Mouse (Mus musculus) intestine, embryonic 14.5 days (tissue): ENCODE measurements at regions not wholly inside any gene's neighbourhood (a gene's known extent, or its start where the extent isn't known, plus 50 kb on each side); places are given as distances from the start of the nearest gene placed in this dataset.

Source experiments
- ATAC-seq: fragments of 200-750 bp; cut with Nextera tagmentation; replicated peaks from 2 replicates; pipeline ENCODE4 v1.8.0; 2017; ENCODE audit warnings: low read depth, moderate number of reproducible peaks, moderate TSS enrichment, moderate library complexity; ENCODE audit not compliant: low FRiP score, low TSS enrichment
- DNase-seq: peaks from one replicate; pipeline ENCODE4 v3.0.0-alpha.2; 2018; ENCODE audit warnings: low spot score
- H3K27ac ChIP-seq: fragments of 300-500 bp; sonication (generic); 2 replicates; pipeline ENCODE4 v1.5.1; 2014; ENCODE audit warnings: low read depth, mild to moderate bottlenecking, control low read depth
- H3K27me3 ChIP-seq: fragments of 300-500 bp; sonication (generic); replicated peaks from 2 replicates; pipeline ENCODE4 v1.6.1; 2014; ENCODE audit warnings: low read length, control low read depth; ENCODE audit not compliant: control insufficient read depth, insufficient read depth
- H3K36me3 ChIP-seq: fragments of 300-500 bp; sonication (generic); 2 replicates; pipeline ENCODE4 v1.6.1; 2014; ENCODE audit warnings: low read length, control low read depth; ENCODE audit not compliant: control insufficient read depth, insufficient read depth
- H3K4me1 ChIP-seq: fragments of 300-500 bp; sonication (generic); replicated peaks from 2 replicates; pipeline ENCODE4 v1.6.1; 2014; ENCODE audit warnings: low read length, control low read depth, mixed read lengths; ENCODE audit not compliant: control insufficient read depth, insufficient read depth
- H3K4me2 ChIP-seq: fragments of 300-500 bp; sonication (generic); 2 replicates; pipeline ENCODE4 v1.6.1; 2014; ENCODE audit warnings: low read length
- H3K4me3 ChIP-seq: fragments of 300-500 bp; sonication (generic); 2 replicates; pipeline ENCODE4 v1.5.1; 2014; ENCODE audit warnings: low read depth, low read length, control low read depth, mixed read lengths
- H3K9ac ChIP-seq: fragments of 300-500 bp; sonication (generic); 2 replicates; pipeline ENCODE4 v1.6.1; 2014; ENCODE audit warnings: mild to moderate bottlenecking, low read length
- H3K9me3 ChIP-seq: fragments of 300-500 bp; sonication (generic); 2 replicates; pipeline ENCODE4 v1.6.1; 2016; ENCODE audit warnings: low read length, control low read depth; ENCODE audit not compliant: control insufficient read depth
- WGBS: fragments of 180-500 bp; shearing (Covaris S2); extraction: QIAGEN DNeasy Blood & Tissue Kit; methylation state at CpG from one replicate; pipeline ENCODE4 v1.1.7; 2014; 5-methylcytosine and 5-hydroxymethylcytosine counted together

DNA sequence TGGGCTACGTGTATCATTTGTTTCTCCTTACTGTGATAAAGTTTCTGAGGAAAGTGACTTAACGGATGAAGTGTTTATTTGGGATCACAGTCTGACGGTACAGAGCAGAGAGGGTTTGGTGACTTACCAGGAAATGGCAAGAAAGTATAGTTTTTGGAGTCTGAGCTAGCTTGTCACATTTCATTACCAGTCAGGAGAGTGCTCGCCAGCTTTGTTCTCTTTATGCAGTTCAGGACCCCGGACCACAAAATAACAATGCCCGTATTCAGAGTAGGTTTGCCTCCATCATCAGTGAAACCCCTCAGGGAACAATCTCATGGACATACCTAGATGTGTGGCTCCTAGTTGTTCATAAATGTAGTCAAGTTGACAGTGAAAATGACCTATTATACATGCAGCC, 387.7 kb downstream of the Wdr11 start:
- no peak overlapping the region for H3K9ac ChIP-seq
- ATAC-seq, result no peak
- no peaks in the 10 kb centered on the region for H3K36me3 ChIP-seq

GRCm38 (mm10) chr7:129980501-129980900, 388.8 kb downstream of the Wdr11 start:
- H3K27ac ChIP-seq, result no peak overlapping the region

More for the DNA sequence above, 387.7 kb downstream of the Wdr11 start:
- Histone ChIP-seq H3K4me3 (no peak overlapping the region), H3K4me1 (0 out of 2 replicates have a peak, but pooled peaks cover 1% of the 10 kb centered on the region), H3K4me2 (no peak overlapping the region), H3K27ac (no peak overlapping the region), H3K9me3 (no peaks in the 10 kb centered on the region), H3K27me3 (no peaks in the 10 kb centered on the region)
- DNase-seq, result no peak
- 42% methylated on average over 6 of the region's 6 CpGs for WGBS

DNA sequence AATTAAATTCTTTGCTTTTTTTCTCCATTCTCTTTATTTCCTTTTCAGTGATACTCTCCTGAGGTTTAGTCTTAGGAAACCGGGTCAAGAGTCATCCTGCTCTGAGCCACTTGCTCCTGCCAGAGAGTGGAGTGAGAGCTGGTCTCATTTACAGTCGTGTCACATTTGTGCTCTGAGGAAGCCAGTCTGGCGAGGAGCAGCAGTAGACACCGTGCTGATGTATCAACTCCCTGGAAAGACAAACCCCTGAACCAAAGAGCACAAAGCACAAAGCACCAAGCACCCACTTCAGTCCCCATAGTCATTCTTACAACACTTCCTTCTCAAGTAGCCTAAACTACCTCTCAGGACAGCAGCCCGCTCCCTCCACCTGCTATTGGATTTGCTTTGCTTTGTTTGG, 390.7 kb downstream of the Wdr11 start:
- H3K36me3 ChIP-seq, result no peaks in the 10 kb centered on the region
- no peaks in the 10 kb centered on the region for H3K27me3 ChIP-seq
- 57% methylated on average over 5 of the region's 5 CpGs for WGBS
- ATAC-seq (no peak), DNase-seq (no peak)
- peaks cover 11% of the 10 kb centered on the region for H3K4me1 ChIP-seq
- H3K4me2 ChIP-seq, result no peak overlapping the region
- no peak overlapping the region for H3K9ac ChIP-seq
- H3K9me3 ChIP-seq, result no peaks in the 10 kb centered on the region
- no peak overlapping the region for H3K4me3 ChIP-seq
- no peak overlapping the region for H3K27ac ChIP-seq

More at GRCm38 (mm10) chr7:129980501-129980900, 388.8 kb downstream of the Wdr11 start:
- Histone ChIP-seq H3K27me3 (no peaks in the 10 kb centered on the region), H3K36me3 (no peaks in the 10 kb centered on the region), H3K9ac (no peak overlapping the region), H3K9me3 (no peaks in the 10 kb centered on the region), H3K4me3 (no peak overlapping the region), H3K4me1 (0 out of 2 replicates have a peak, but pooled peaks cover 8% of the 10 kb centered on the region), H3K4me2 (no peak overlapping the region)
- ATAC-seq (no peak), DNase-seq (no peak)
- 67% methylated on average over 1 of the region's 1 CpGs for WGBS

- Histone ChIP-seq H3K4me3 (no peak overlapping the region), H3K4me1 (peaks cover 13% of the 10 kb centered on the region), H3K9me3 (no peaks in the 10 kb centered on the region), H3K27ac (no peak overlapping the region), H3K36me3 (no peaks in the 10 kb centered on the region), H3K9ac (no peak overlapping the region), H3K27me3 (no peaks in the 10 kb centered on the region), H3K4me2 (no peak overlapping the region)
- DNase-seq (no peak), ATAC-seq (no peak)
- WGBS, result 91% methylated on average over 6 of the region's 6 CpGs
Observed at GRCm38 (mm10) chr7:129983601-129984120, 392.0 kb downstream of the Wdr11 start.

GRCm38 (mm10) chr7:129984367-129984766, 392.7 kb downstream of the Wdr11 start:
- no peak overlapping the region for H3K27ac ChIP-seq
- DNase-seq (no peak), ATAC-seq (no peak)
- H3K27me3 ChIP-seq, result no peaks in the 10 kb centered on the region
- peaks cover 13% of the 10 kb centered on the region for H3K4me1 ChIP-seq
- H3K9ac ChIP-seq, result no peak overlapping the region
- H3K9me3 ChIP-seq, result no peaks in the 10 kb centered on the region
- no peak overlapping the region for H3K4me3 ChIP-seq
- WGBS, result 67% methylated on average over 9 of the region's 9 CpGs
- no peak overlapping the region for H3K4me2 ChIP-seq
- H3K36me3 ChIP-seq, result no peaks in the 10 kb centered on the region

GRCm38 (mm10) chr7:129987119-129987665, 395.5 kb downstream of the Wdr11 start:
- no peak overlapping the region for H3K4me3 ChIP-seq
- 34% methylated on average over 6 of the region's 6 CpGs for WGBS
- DNase-seq, result no peak
- H3K36me3 ChIP-seq, result no peaks in the 10 kb centered on the region
- peaks cover 23% of the 10 kb centered on the region for H3K4me1 ChIP-seq
- no peaks in the 10 kb centered on the region for H3K9me3 ChIP-seq
- ATAC-seq, result no peak
- H3K4me2 ChIP-seq, result no peak overlapping the region
- H3K9ac ChIP-seq, result no peak overlapping the region
- no peaks in the 10 kb centered on the region for H3K27me3 ChIP-seq
- H3K27ac ChIP-seq, result no peak overlapping the region

DNA sequence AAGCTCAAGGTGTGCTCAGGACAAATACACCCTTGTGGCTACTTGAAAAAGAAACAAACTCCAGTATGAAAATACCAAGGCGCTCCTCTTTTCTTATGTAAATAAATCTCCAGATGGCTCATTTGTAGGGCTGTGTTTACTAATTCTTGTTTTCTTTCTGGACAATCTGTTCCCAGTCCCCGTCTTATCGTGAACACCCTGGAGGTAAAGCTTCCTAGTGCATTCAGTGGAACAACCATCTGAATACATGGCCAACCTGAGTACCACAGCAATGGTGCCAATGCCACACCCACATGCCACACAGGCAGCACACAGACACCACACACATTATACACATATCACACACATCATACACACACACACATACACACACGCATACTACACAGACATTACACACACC, 396.1 kb downstream of the Wdr11 start:
- H3K4me2 ChIP-seq, result no peak overlapping the region
- H3K27ac ChIP-seq, result no peak overlapping the region
- ATAC-seq, result no peak
- no peaks in the 10 kb centered on the region for H3K9me3 ChIP-seq
- no peaks in the 10 kb centered on the region for H3K36me3 ChIP-seq
- 55% methylated on average over 4 of the region's 4 CpGs for WGBS
- H3K27me3 ChIP-seq, result no peaks in the 10 kb centered on the region
- H3K4me3 ChIP-seq, result no peak overlapping the region
- H3K9ac ChIP-seq, result no peak overlapping the region
- DNase-seq, result no peak
- peaks cover 23% of the 10 kb centered on the region for H3K4me1 ChIP-seq

- 34% methylated on average over 14 of the region's 14 CpGs for WGBS
- ATAC-seq (peak; percentile 55; the same call in 1 of the 2 replicates), DNase-seq (no peak)
- Histone ChIP-seq H3K27me3 (no peaks in the 10 kb centered on the region), H3K9ac (no peak overlapping the region), H3K9me3 (no peaks in the 10 kb centered on the region), H3K4me3 (no peak overlapping the region), H3K4me2 (no peak overlapping the region), H3K4me1 (peaks cover 28% of the 10 kb centered on the region), H3K27ac (peak overlapping the region; percentile 54), H3K36me3 (no peaks in the 10 kb centered on the region)
Observed at GRCm38 (mm10) chr7:129993446-129994223, 402.0 kb downstream of the Wdr11 start.
